Mouse (Mus musculus) Patski (cell line): ENCODE measurements around the gene Ankdd1a. TPM values are rescaled to one million over a fixed set of nuclear protein-coding genes. Genes with fewer than 3 reads are reported as not detected.
A peak's percentile ranks its signal among the peaks of the same experiment; 100 is the strongest.

Experiments used
- ATAC-seq: fragments of 100-300 bp; one replicate; pipeline ENCODE4 v1.8.0; 2021
- CTCF ChIA-PET: fragments of 350-600 bp; sonication (Branson Sonifier 250); formaldehyde crosslinking; loops from one replicate; lab custom pipeline; 2022; ENCODE audit warnings: inconsistent platforms; lab: Charles Lee
- POLR2A ChIA-PET: fragments of 350-600 bp; sonication (Branson Sonifier 250); formaldehyde crosslinking; loops from one replicate; lab custom pipeline; 2022; ENCODE audit warnings: antibody characterized with exemption, inconsistent platforms; lab: Charles Lee
- DNase-seq: peaks from one replicate; pipeline ENCODE4 v3.0.0-alpha.2; 2011; ENCODE audit warnings: low read depth, low spot score
- H3K27me3 ChIP-seq: fragments of 371-371 bp; one replicate; pipeline ENCODE4 v1.5.1; 2021
- CTCF ChIP-seq: fragments of 100-300 bp; IDR thresholded peaks from one replicate; pipeline ENCODE4 v1.5.1; 2021
- in situ Hi-C: fragments of 300-500 bp; cut with MboI; formaldehyde crosslinking; loops from 3 replicates; pipeline ENCODE4 v1.11.1; 2018; ENCODE audit warnings: low pct_unique_long_range_greater_than_20kb, mixed read lengths
- polyA plus RNA-seq: library from polyadenylated mRNA; unstranded; gene quantifications from one replicate; pipeline ENCODE4 v1.2.3, GENCODE M21; 2021

Ankdd1a gene
- polyA plus RNA-seq, 1 experiment from 2014 or later, result not detected

GRCm38 (mm10) chr9:65465241-65465640 lies 54.8 kb downstream of the Ankdd1a start:
- POLR2A ChIA-PET, result no interaction called here
- DNase-seq (no peak), ATAC-seq (no peak)
- CTCF ChIA-PET, result no interaction called here
- no peak for TF ChIP-seq CTCF
- no peaks in the 10 kb centered on the region for H3K27me3 ChIP-seq
- in situ Hi-C loops, result no loop called here

GRCm38 (mm10) chr9:65464161-65464560 lies 55.8 kb downstream of the Ankdd1a start:
- ChIA-PET POLR2A (no interaction called here), CTCF (interaction anchor here (0.8 kb wide), 1 partner anchor 60 kb away, joined by 3 read pairs; no protein-coding TSS in a partner anchor)
- in situ Hi-C loops, result no loop called here
- ATAC-seq (no peak), DNase-seq (no peak)
- no peaks in the 10 kb centered on the region for H3K27me3 ChIP-seq
- no peak for TF ChIP-seq CTCF

GRCm38 (mm10) chr9:65462544-65462943 lies 57.4 kb downstream of the Ankdd1a start:
- TF ChIP-seq CTCF, result no peak

GRCm38 (mm10) chr9:65460732-65461442 lies 59.1 kb downstream of the Ankdd1a start, which contains the start of gene Spg21:
TSS of gene Spg21 (plus strand) at chr9:65460947.
- ATAC-seq (peak; percentile 81), DNase-seq (peak; percentile 68)
- ChIA-PET POLR2A (no interaction called here), CTCF (interaction anchor here (1.1 to 1.2 kb wide), 2 partner anchors 11 to 20 kb away, joined by 3 read pairs; no protein-coding TSS in a partner anchor)
- TF ChIP-seq CTCF, result no peak
- in situ Hi-C loops, result no loop called here
- no peaks in the 10 kb centered on the region for H3K27me3 ChIP-seq

More at GRCm38 (mm10) chr9:65462544-65462943, 57.4 kb downstream of the Ankdd1a start:
- in situ Hi-C loops, result no loop called here
- DNase-seq (no peak), ATAC-seq (no peak)
- CTCF ChIA-PET, result interaction anchor here (0.7 kb wide), 1 partner anchor 11 kb away, joined by 3 read pairs; no protein-coding TSS in a partner anchor
- POLR2A ChIA-PET, result interaction anchor here (0.6 to 0.7 kb wide), 2 partner anchors 212 to 222 kb away, joined by 3 read pairs; no protein-coding TSS in a partner anchor
- no peaks in the 10 kb centered on the region for H3K27me3 ChIP-seq

- ATAC-seq, result no peak
- DNase-seq, result no peak
- POLR2A ChIA-PET, result interaction anchor here (1.3 kb wide), 1 partner anchor 12 kb away, joined by 5 read pairs; no protein-coding TSS in a partner anchor
- in situ Hi-C loops, result no loop called here
- CTCF ChIA-PET, result interaction anchor here (0.8 to 1.2 kb wide), 2 partner anchors 10 to 12 kb away, joined by 3 read pairs; no protein-coding TSS in a partner anchor
- no peak for TF ChIP-seq CTCF
- no peaks in the 10 kb centered on the region for H3K27me3 ChIP-seq
Measured at GRCm38 (mm10) chr9:65460198-65460597, 59.8 kb downstream of the Ankdd1a start.

- ChIA-PET POLR2A (interaction anchor here (0.6 to 1.3 kb wide), 2 partner anchors 10 to 39 kb away, joined by 3 to 5 read pairs; no protein-coding TSS in a partner anchor), CTCF (no interaction called here)
- DNase-seq (no peak), ATAC-seq (no peak)
- in situ Hi-C loops, result loop anchor here (10.0 kb wide), 1 partner anchor 126 kb away; the partner anchor contains the start of genes Pif1 and Plekho2
- no peak for TF ChIP-seq CTCF
- H3K27me3 ChIP-seq, result no peaks in the 10 kb centered on the region
Measured at GRCm38 (mm10) chr9:65458975-65459374, 61.0 kb downstream of the Ankdd1a start.

GRCm38 (mm10) chr9:65447951-65448350 lies 72.0 kb downstream of the Ankdd1a start:
- no peak for TF ChIP-seq CTCF
- DNase-seq (no peak), ATAC-seq (no peak)
- no peaks in the 10 kb centered on the region for H3K27me3 ChIP-seq
- in situ Hi-C loops, result no loop called here
- POLR2A ChIA-PET, result interaction anchor here (0.7 to 1.9 kb wide), 2 partner anchors 12 to 13 kb away, joined by 3 to 5 read pairs; partner anchors contain the start of gene Mtfmt
- CTCF ChIA-PET, result no interaction called here

- ChIA-PET CTCF (no interaction called here), POLR2A (interaction anchor here (0.6 kb wide), 1 partner anchor 164 kb away, joined by 4 read pairs; no protein-coding TSS in a partner anchor)
- DNase-seq (no peak), ATAC-seq (no peak)
- no peaks in the 10 kb centered on the region for H3K27me3 ChIP-seq
- no peak for TF ChIP-seq CTCF
- in situ Hi-C loops, result no loop called here
Measured at GRCm38 (mm10) chr9:65444692-65445091, 75.3 kb downstream of the Ankdd1a start.

Other genes starting within 250 kb of the Ankdd1a start
- gene Clpx, start 225.9 kb downstream of the Ankdd1a start, polyA plus RNA-seq, result 39.2 TPM
- gene Pdcd7, start 174.1 kb downstream of the Ankdd1a start, polyA plus RNA-seq, result 16.7 TPM
- 0.19 TPM for gene Ubap1l, start 159.2 kb downstream of the Ankdd1a start, polyA plus RNA-seq
- 0.01 TPM for gene Kbtbd13, start 128.5 kb downstream of the Ankdd1a start, polyA plus RNA-seq
- gene Rasl12, start 121.7 kb downstream of the Ankdd1a start, polyA plus RNA-seq, result 52.0 TPM
- gene Slc51b, start 97.2 kb downstream of the Ankdd1a start, polyA plus RNA-seq, result 0.26 TPM
- gene Mtfmt, start 84.4 kb downstream of the Ankdd1a start, polyA plus RNA-seq, result 21.3 TPM
- 112 TPM for gene Spg21, start 59.2 kb downstream of the Ankdd1a start, polyA plus RNA-seq
- 11.9 TPM for gene Plekho2, start 59.8 kb upstream of the Ankdd1a start, polyA plus RNA-seq
- 7.2 TPM for gene Pif1, start 67.0 kb upstream of the Ankdd1a start, polyA plus RNA-seq
- 53.9 TPM for gene Rbpms2, start 109.5 kb upstream of the Ankdd1a start, polyA plus RNA-seq
- 197 TPM for gene Oaz2, start 147.8 kb upstream of the Ankdd1a start, polyA plus RNA-seq